Mouse (Mus musculus): ENCODE results near the gene Gm12216.

DNA sequence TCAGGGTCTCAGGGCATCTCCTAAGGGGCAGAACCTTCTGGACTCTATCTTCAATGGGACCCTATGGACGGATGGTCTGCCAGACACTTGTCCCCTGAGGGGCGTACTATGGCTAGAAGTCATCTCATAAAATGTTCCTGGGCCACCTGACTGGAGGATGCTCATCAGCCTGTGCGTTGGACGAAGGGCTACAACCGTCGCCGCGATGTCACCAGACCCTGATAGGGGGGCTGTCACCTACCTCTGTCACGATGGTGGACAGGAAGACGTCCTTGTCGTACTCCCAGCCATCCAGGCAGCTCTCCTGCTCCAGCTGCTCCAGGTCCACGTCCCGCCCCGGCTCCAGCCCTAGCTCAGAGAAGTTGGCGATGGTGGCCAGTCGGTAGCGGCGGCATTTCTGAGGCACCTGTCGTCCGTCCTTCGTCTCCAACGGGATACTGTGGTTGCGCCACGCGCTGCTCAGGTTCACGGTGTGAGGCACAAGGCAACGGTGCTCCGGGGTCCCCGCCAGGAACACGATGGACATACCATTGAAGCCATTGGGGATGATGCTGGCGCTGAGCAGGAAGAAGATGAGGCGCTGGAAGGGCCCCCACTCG, 31.9 kb upstream of the Gm12216 start:
- TF ChIP-seq CTCF (IDR thresholded peaks at IDR 0.05; ENCODE audit: low read depth) (no peak), EP300 (IDR thresholded peaks at IDR 0.05; ENCODE audit: low read depth) (no peak)
